Mouse (Mus musculus) ZHBTc4 (cell line): ENCODE measurements around the gene Elob.
A peak's percentile ranks its signal among the peaks of the same experiment; 100 is the strongest.

Source experiments
- DNase-seq: peaks from one replicate; pipeline ENCODE4 v3.0.0-alpha.2; 2011; ENCODE audit warnings: low read depth, low spot score

Elob gene

GRCm38 (mm10) chr17:23829064-23829619 lies at the start of gene Elob:
Gene Elob (minus strand): TSS chr17:23829136.
- peak; percentile 91 for DNase-seq

GRCm38 (mm10) chr17:23877166-23877565 lies 48.2 kb upstream of the Elob start:
- DNase-seq, result no peak

GRCm38 (mm10) chr17:23876741-23877140 lies 47.8 kb upstream of the Elob start:
- DNase-seq, result no peak

- DNase-seq, result peak; percentile 43
These were observed 45.2 kb upstream of the Elob start for GRCm38 (mm10) chr17:23873884-23874856.

GRCm38 (mm10) chr17:23868513-23868912 lies 39.6 kb upstream of the Elob start:
- no peak for DNase-seq

- no peak for DNase-seq
These were observed 38.8 kb upstream of the Elob start, which contains the start of gene Prss21 for GRCm38 (mm10) chr17:23867756-23868155. Gene Prss21 (plus strand): TSS chr17:23868056.

- DNase-seq, result no peak
These were observed 34.0 kb upstream of the Elob start for GRCm38 (mm10) chr17:23862926-23863325.

- no peak for DNase-seq
These were observed 29.0 kb upstream of the Elob start for GRCm38 (mm10) chr17:23857913-23858312.

- no peak for DNase-seq
These were observed 28.3 kb upstream of the Elob start for GRCm38 (mm10) chr17:23857193-23857592.

GRCm38 (mm10) chr17:23854229-23854765 lies 25.4 kb upstream of the Elob start:
- DNase-seq, result no peak

- DNase-seq, result peak; percentile 59
These were observed 24.4 kb upstream of the Elob start for GRCm38 (mm10) chr17:23853292-23853691.

- peak; percentile 87 for DNase-seq
These were observed 22.2 kb upstream of the Elob start for GRCm38 (mm10) chr17:23850853-23851749.

GRCm38 (mm10) chr17:23850028-23850427 lies 21.1 kb upstream of the Elob start:
- DNase-seq, result no peak

- DNase-seq, result peak; percentile 87
These were observed 14.9 kb upstream of the Elob start, which contains the start of the genes Prss32 and Prss41 for GRCm38 (mm10) chr17:23843812-23844273. Gene Prss32 (plus strand): TSS chr17:23843855. Gene Prss41 (minus strand): TSS chr17:23844172.

GRCm38 (mm10) chr17:23843141-23843811 lies 14.3 kb upstream of the Elob start:
- peak; percentile 85 for DNase-seq

- peak; percentile 82 for DNase-seq
These were observed 12.2 kb upstream of the Elob start for GRCm38 (mm10) chr17:23841145-23841544.

GRCm38 (mm10) chr17:23836006-23836575 lies 7.2 kb upstream of the Elob start, which contains the start of gene Prss33:
Gene Prss33 (minus strand): TSS chr17:23836056.
- no peak for DNase-seq

GRCm38 (mm10) chr17:23831201-23831600 lies 2.3 kb upstream of the Elob start:
- DNase-seq, result no peak

- peak; percentile 90 for DNase-seq
These were observed 500 bp downstream of the Elob start for GRCm38 (mm10) chr17:23828271-23829001.
